Mouse (Mus musculus) hindbrain, embryonic 16.5 days (tissue): ENCODE measurements around the gene Ppp4r2. TPM values are rescaled to one million over a fixed set of nuclear protein-coding genes. Genes with fewer than 3 reads are reported as not detected.

Experiments
- ATAC-seq: fragments of 200-750 bp; cut with Nextera tagmentation; 2 replicates; pipeline ENCODE4 v1.8.0; 2017; ENCODE audit warnings: moderate TSS enrichment, moderate library complexity
- H3K27ac ChIP-seq: fragments of 300-500 bp; sonication (generic); 2 replicates; pipeline ENCODE4 v1.5.1; 2014; ENCODE audit warnings: low read depth, mild to moderate bottlenecking, control low read depth, low read length, moderate library complexity
- H3K27me3 ChIP-seq: fragments of 300-500 bp; sonication (generic); replicated peaks from 2 replicates; pipeline ENCODE4 v1.6.1; 2014; ENCODE audit warnings: low read length; ENCODE audit not compliant: control insufficient read depth, insufficient read depth
- H3K36me3 ChIP-seq: fragments of 300-500 bp; sonication (generic); 2 replicates; pipeline ENCODE4 v1.6.1; 2014; ENCODE audit warnings: mild to moderate bottlenecking, low read length, moderate library complexity, mixed read lengths; ENCODE audit not compliant: control insufficient read depth, insufficient read depth
- H3K4me1 ChIP-seq: fragments of 300-500 bp; sonication (generic); 2 replicates; pipeline ENCODE4 v1.6.1; 2014; ENCODE audit warnings: low read depth, low read length; ENCODE audit not compliant: control insufficient read depth, insufficient read depth
- H3K4me2 ChIP-seq: fragments of 300-500 bp; sonication (generic); 2 replicates; pipeline ENCODE4 v1.6.1; 2014; ENCODE audit warnings: mild to moderate bottlenecking, low read length, control low read depth, moderate library complexity
- H3K4me3 ChIP-seq: fragments of 300-500 bp; sonication (generic); 2 replicates; pipeline ENCODE4 v1.5.1; 2014; ENCODE audit warnings: mild to moderate bottlenecking, low read length, control low read depth, moderate library complexity
- H3K9ac ChIP-seq: fragments of 300-500 bp; sonication (generic); 2 replicates; pipeline ENCODE4 v1.6.1; 2014; ENCODE audit warnings: low read depth, mild to moderate bottlenecking, control low read depth, low read length, moderate library complexity
- H3K9me3 ChIP-seq: fragments of 300-500 bp; sonication (generic); 2 replicates; pipeline ENCODE4 v1.6.1; 2014; ENCODE audit warnings: mild to moderate bottlenecking, low read length, moderate library complexity; ENCODE audit not compliant: control insufficient read depth
- WGBS: fragments of 180-500 bp; shearing (Covaris S2); extraction: QIAGEN DNeasy Blood & Tissue Kit; methylation state at CpG from one replicate; pipeline ENCODE4 v1.1.7; 2014; 5-methylcytosine and 5-hydroxymethylcytosine counted together
- polyA plus RNA-seq: library from polyadenylated mRNA; unstranded; fragments of >200 nt; fragmentation: Nextera tagmentation; extraction: Ambion mirVana; gene quantifications from 2 replicates; pipeline ENCODE4 v1.2.1, GENCODE M21; 2015

Gene Ppp4r2
- polyA plus RNA-seq, 1 experiment from 2014 or later: 12.3 TPM

- Histone ChIP-seq H3K36me3 (no peaks in the 10 kb centered on the region), H3K4me3 (no peak overlapping the region), H3K27ac (no peak overlapping the region), H3K9ac (no peak overlapping the region), H3K4me2 (no peak overlapping the region), H3K4me1 (no peaks in the 10 kb centered on the region), H3K9me3 (no peaks in the 10 kb centered on the region), H3K27me3 (no peaks in the 10 kb centered on the region)
- 62% methylated on average over 7 of the region's 7 CpGs for WGBS
- no peak for ATAC-seq
Measured at GRCm38 (mm10) chr6:100824381-100824965, 8.9 kb upstream of the Ppp4r2 start.

- WGBS: 93% methylated on average over 6 of the region's 6 CpGs
- H3K27me3 ChIP-seq: no peaks in the 10 kb centered on the region
Measured at GRCm38 (mm10) chr6:100826046-100826445, 7.4 kb upstream of the Ppp4r2 start.

GRCm38 (mm10) chr6:100828565-100828964 lies 4.9 kb upstream of the Ppp4r2 start:
- Histone ChIP-seq H3K9ac (no peak overlapping the region), H3K27ac (no peak overlapping the region), H3K9me3 (no peaks in the 10 kb centered on the region), H3K27me3 (no peaks in the 10 kb centered on the region), H3K4me1 (no peaks in the 10 kb centered on the region), H3K4me3 (no peak overlapping the region), H3K36me3 (no peaks in the 10 kb centered on the region), H3K4me2 (no peak overlapping the region)
- no peak for ATAC-seq
- WGBS: 96% methylated on average over 7 of the region's 7 CpGs

More at GRCm38 (mm10) chr6:100826046-100826445, 7.4 kb upstream of the Ppp4r2 start:
- Histone ChIP-seq H3K4me3 (no peak overlapping the region), H3K4me1 (no peaks in the 10 kb centered on the region), H3K4me2 (no peak overlapping the region), H3K9ac (no peak overlapping the region), H3K36me3 (no peaks in the 10 kb centered on the region), H3K9me3 (no peaks in the 10 kb centered on the region), H3K27ac (no peak overlapping the region)
- ATAC-seq: no peak

GRCm38 (mm10) chr6:100829770-100830169 lies 3.7 kb upstream of the Ppp4r2 start:
- Histone ChIP-seq H3K27me3 (no peaks in the 10 kb centered on the region), H3K9ac (no peak overlapping the region), H3K4me2 (no peak overlapping the region), H3K36me3 (no peaks in the 10 kb centered on the region), H3K4me3 (no peak overlapping the region), H3K9me3 (no peaks in the 10 kb centered on the region), H3K27ac (no peak overlapping the region), H3K4me1 (peaks cover 3% of the 10 kb centered on the region)
- no peak for ATAC-seq
- 78% methylated on average over 5 of the region's 5 CpGs for WGBS

GRCm38 (mm10) chr6:100831188-100831587 lies 2.2 kb upstream of the Ppp4r2 start:
- Histone ChIP-seq H3K27me3 (no peaks in the 10 kb centered on the region), H3K36me3 (peaks cover 7% of the 10 kb centered on the region), H3K27ac (no peak overlapping the region), H3K9ac (no peak overlapping the region), H3K9me3 (no peaks in the 10 kb centered on the region), H3K4me3 (no peak overlapping the region), H3K4me2 (no peak overlapping the region), H3K4me1 (peaks cover 14% of the 10 kb centered on the region)
- 95% methylated on average over 3 of the region's 3 CpGs for WGBS
- no peak for ATAC-seq

GRCm38 (mm10) chr6:100831751-100832150 lies 1.7 kb upstream of the Ppp4r2 start:
- no peaks in the 10 kb centered on the region for H3K9me3 ChIP-seq
- peaks cover 16% of the 10 kb centered on the region for H3K4me1 ChIP-seq
- no peak overlapping the region for H3K9ac ChIP-seq
- no peak overlapping the region for H3K4me2 ChIP-seq
- H3K36me3 ChIP-seq: peaks cover 13% of the 10 kb centered on the region
- H3K27ac ChIP-seq: no peak overlapping the region
- 89% methylated on average over 6 of the region's 6 CpGs for WGBS
- H3K4me3 ChIP-seq: no peak overlapping the region
- ATAC-seq: no peak
- no peaks in the 10 kb centered on the region for H3K27me3 ChIP-seq

- Histone ChIP-seq H3K9ac (peak overlapping the region; percentile 90), H3K4me2 (peak overlapping the region; percentile 65), H3K36me3 (peaks cover 17% of the 10 kb centered on the region), H3K9me3 (no peaks in the 10 kb centered on the region), H3K27ac (peak overlapping the region; percentile 94), H3K27me3 (no peaks in the 10 kb centered on the region), H3K4me1 (peaks cover 23% of the 10 kb centered on the region), H3K4me3 (peak overlapping the region; percentile 81)
- peak; percentile 90 for ATAC-seq
- under 1% methylated on average over 61 of the region's 72 CpGs for WGBS
Measured at GRCm38 (mm10) chr6:100833811-100834481, 524 bp downstream of the Ppp4r2 start.

GRCm38 (mm10) chr6:100834489-100835160 lies 1.2 kb downstream of the Ppp4r2 start:
- peak overlapping the region; percentile 90 for H3K9ac ChIP-seq
- H3K4me2 ChIP-seq: peak overlapping the region; percentile 65
- 41% methylated on average over 9 of the region's 9 CpGs for WGBS
- peaks cover 23% of the 10 kb centered on the region for H3K4me1 ChIP-seq
- H3K27ac ChIP-seq: peak overlapping the region; percentile 94
- ATAC-seq: no peak
- H3K36me3 ChIP-seq: peaks cover 17% of the 10 kb centered on the region
- H3K27me3 ChIP-seq: no peaks in the 10 kb centered on the region
- H3K9me3 ChIP-seq: no peaks in the 10 kb centered on the region
- peak overlapping the region; percentile 81 for H3K4me3 ChIP-seq

- WGBS: 94% methylated on average over 4 of the region's 4 CpGs
- Histone ChIP-seq H3K9me3 (no peaks in the 10 kb centered on the region), H3K4me2 (no peak overlapping the region), H3K36me3 (peaks cover 18% of the 10 kb centered on the region), H3K4me3 (no peak overlapping the region), H3K27me3 (no peaks in the 10 kb centered on the region), H3K27ac (no peak overlapping the region), H3K4me1 (no peaks in the 10 kb centered on the region), H3K9ac (no peak overlapping the region)
- ATAC-seq: no peak
Measured at GRCm38 (mm10) chr6:100845058-100845457, 11.6 kb downstream of the Ppp4r2 start.
